Mouse (Mus musculus) erythroblast, embryonic 14.5 days (primary cell): ENCODE measurements around the gene Pfdn4. TPM values are rescaled to one million over a fixed set of nuclear protein-coding genes. Genes with fewer than 3 reads are reported as not detected.

ENCODE experiments used
- H3K27me3 ChIP-seq: 2 replicates; pipeline ENCODE4 v1.6.1; 2012; ENCODE audit warnings: inconsistent platforms; ENCODE audit not compliant: control insufficient read depth
- H3K36me3 ChIP-seq: 2 replicates; pipeline ENCODE4 v1.6.1; 2012; ENCODE audit warnings: mild to moderate bottlenecking, inconsistent platforms; ENCODE audit not compliant: control insufficient read depth
- H3K4me1 ChIP-seq: 2 replicates; pipeline ENCODE4 v1.6.1; 2012; ENCODE audit warnings: inconsistent platforms; ENCODE audit not compliant: control insufficient read depth
- H3K4me3 ChIP-seq: replicated peaks from 2 replicates; pipeline ENCODE3; 2012; ENCODE audit warnings: moderate library complexity, mild to moderate bottlenecking, inconsistent platforms
- H3K9me3 ChIP-seq: 2 replicates; pipeline ENCODE4 v1.6.1; 2012; ENCODE audit warnings: low read length, inconsistent platforms, mixed read lengths; ENCODE audit not compliant: control insufficient read depth
- GATA1 ChIP-seq: IDR thresholded peaks from 2 replicates; pipeline ENCODE4 v1.6.1; 2012; ENCODE audit warnings: low read length, inconsistent platforms, mixed read lengths
- TAL1 ChIP-seq: IDR thresholded peaks from 3 replicates; pipeline ENCODE4 v1.6.1; 2012; ENCODE audit warnings: low read length, inconsistent platforms, mixed read lengths
- polyA plus RNA-seq: library from polyadenylated mRNA; stranded (reverse); fragments of >175 nt; gene quantifications from 2 replicates; pipeline ENCODE4 v1.2.3, GENCODE M21; 2012

The Pfdn4 gene
- polyA plus RNA-seq, 1 experiment = 0.61 TPM

- Histone ChIP-seq H3K4me3 (no peak overlapping the region), H3K9me3 (no peaks in the 10 kb centered on the region), H3K27me3 (no peaks in the 10 kb centered on the region), H3K36me3 (no peaks in the 10 kb centered on the region), H3K4me1 (no peaks in the 10 kb centered on the region)
- TF ChIP-seq GATA1 = no peak
Observed at GRCm38 (mm10) chr2:170552088-170552487, 55.9 kb downstream of the Pfdn4 start.

GRCm38 (mm10) chr2:170563956-170564855, 68.0 kb downstream of the Pfdn4 start:
- Histone ChIP-seq H3K27me3 (no peaks in the 10 kb centered on the region), H3K9me3 (peaks cover 15% of the 10 kb centered on the region; the same call in 1 of the 2 replicates), H3K36me3 (no peaks in the 10 kb centered on the region), H3K4me3 (no peak overlapping the region), H3K4me1 (no peaks in the 10 kb centered on the region)
- TF ChIP-seq TAL1 (no peak), GATA1 (no peak)

DNA sequence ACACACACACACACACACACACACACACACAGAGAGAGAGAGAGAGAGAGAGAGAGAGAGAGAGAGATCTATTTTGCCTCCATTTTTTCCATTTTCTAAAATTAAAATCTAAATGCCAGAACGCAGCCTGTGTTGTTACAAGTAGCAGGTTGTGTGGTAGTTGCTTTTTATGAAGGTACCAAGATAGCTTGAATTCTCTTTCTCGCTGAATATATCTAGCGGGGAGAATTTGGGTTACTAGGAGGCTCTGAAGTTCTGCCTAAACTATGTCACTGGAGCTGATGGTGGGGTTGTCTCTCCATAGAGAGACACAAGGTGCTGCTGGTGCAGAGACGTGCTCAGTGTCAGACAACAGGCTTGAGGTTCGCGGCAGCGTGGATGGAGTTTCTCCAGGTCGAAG, 68.8 kb downstream of the Pfdn4 start:
- TF ChIP-seq TAL1 (no peak), GATA1 (no peak)
- H3K4me1 ChIP-seq = no peaks in the 10 kb centered on the region
- H3K27me3 ChIP-seq = no peaks in the 10 kb centered on the region
- no peak overlapping the region for H3K4me3 ChIP-seq
- H3K9me3 ChIP-seq = peaks cover 15% of the 10 kb centered on the region; the same call in 1 of the 2 replicates
- H3K36me3 ChIP-seq = no peaks in the 10 kb centered on the region

Other genes with a start within 250 kb of the Pfdn4 start
- 0.04 and 0.11 TPM in 2 replicates for gene Bcas1, start 68.6 kb upstream of the Pfdn4 start, polyA plus RNA-seq
- gene Cyp24a1, start 717 bp downstream of the Pfdn4 start, polyA plus RNA-seq = not detected in 2 replicates
- gene 4930470P17Rik, start 105.6 kb downstream of the Pfdn4 start, polyA plus RNA-seq = 0.03 TPM in 1 of 2 replicates, not detected in the other
- gene Dok5, start 235.4 kb downstream of the Pfdn4 start, polyA plus RNA-seq = not detected in 2 replicates